Comparison of ENCODE assay signal across 9 mouse cellular contexts in genomic region chr4:154871757-154872251, GRCm38 (mm10). TPM values are rescaled to one million over a fixed set of nuclear protein-coding genes. Genes with fewer than 3 reads are reported as not detected.
DNase-seq lines count a peak whose midpoint lies in the region; ATAC-seq and TF ChIP-seq lines count a peak whose summit lies in the region.
"Had no signal": no experiment of that assay in that cellular context is flagged by ENCODE, and none has a peak within 500 bp of the region (broad histone marks: within the 10 kb centered on the region; RNA-seq: fewer than 3 reads in every experiment).

No protein-coding gene starts in this region.

- no peak overlapping the region for H3K4me2 ChIP-seq in liver, embryonic 14.5 days (ENCODE audit: low read depth)
- peak overlapping the region; percentile 35; the same call in 1 of the 2 replicates for H3K4me2 ChIP-seq in intestine, embryonic 15.5 days (replicated peaks)
- peak overlapping the region; percentile 40 for H3K4me2 ChIP-seq in neural tube, embryonic 15.5 days

- no peak for DNase-seq in liver, embryonic 14.5 days (ENCODE audit: low read depth in 3 of 3, low spot score in 3 of 3)
- DNase-seq in liver, result no peak
- DNase-seq in embryonic facial prominence, embryonic 10.5 days (ENCODE audit: low spot score), result peak; percentile 79
- DNase-seq in frontal cortex, postnatal 36 days (ENCODE audit: low spot score in 2 of 2), result no peak
- no peak for DNase-seq in layer of hippocampus, adult 9-10 months (ENCODE audit: low spot score)

- TF ChIP-seq EP300 in liver, embryonic 14.5 days (IDR thresholded peaks at IDR 0.05; ENCODE audit: low read depth), result no peak

- H3K4me1 ChIP-seq in liver, embryonic 14.5 days (replicated peaks; ENCODE audit: control insufficient read depth in 2 of 2, insufficient read depth in 2 of 2, low read length in 1 of 2), result no peaks in the 10 kb centered on the region
- H3K4me1 ChIP-seq in embryonic facial prominence, embryonic 10.5 days, result peaks cover 20% of the 10 kb centered on the region
- H3K4me1 ChIP-seq in intestine, embryonic 15.5 days (replicated peaks), result no peaks in the 10 kb centered on the region
- peaks cover 5% of the 10 kb centered on the region; the same call in 1 of the 2 replicates for H3K4me1 ChIP-seq in neural tube, embryonic 15.5 days

- 0 out of 2 replicates have a peak, but pooled peaks have one; percentile 14 for TF ChIP-seq CTCF in liver, embryonic 14.5 days (IDR thresholded peaks at IDR 0.05; ENCODE audit: low read depth)

- H3K9ac ChIP-seq in liver, embryonic 14.5 days (replicated peaks), result no peak overlapping the region
- H3K9ac ChIP-seq in intestine, embryonic 15.5 days, result 0 out of 2 replicates have a peak overlapping the region, but pooled peaks have one; percentile 10
- H3K9ac ChIP-seq in neural tube, embryonic 15.5 days (replicated peaks), result peak overlapping the region; percentile 12; the same call in 1 of the 2 replicates

- WGBS in liver, embryonic 14.5 days (ENCODE audit: insufficient replicate concordance), result 9% methylated on average over 13 of the region's 13 CpGs
- WGBS in embryonic facial prominence, embryonic 10.5 days, result 2% methylated on average over 13 of the region's 13 CpGs
- whole genome bisulfite sequencing in intestine, embryonic 15.5 days, result 2% methylated on average over 13 of the region's 13 CpGs
- 3% methylated on average over 13 of the region's 13 CpGs for WGBS in neural tube, embryonic 15.5 days

- H3K36me3 ChIP-seq in liver, embryonic 14.5 days (replicated peaks; ENCODE audit: control insufficient read depth, insufficient read depth, low read depth), result no peaks in the 10 kb centered on the region
- H3K36me3 ChIP-seq in embryonic facial prominence, embryonic 10.5 days (replicated peaks), result no peaks in the 10 kb centered on the region
- no peaks in the 10 kb centered on the region for H3K36me3 ChIP-seq in intestine, embryonic 15.5 days
- H3K36me3 ChIP-seq in neural tube, embryonic 15.5 days, result no peaks in the 10 kb centered on the region

- H3K27ac ChIP-seq in liver, embryonic 14.5 days, result no peak overlapping the region
- peak overlapping the region; percentile 41; the same call in 1 of the 2 replicates for H3K27ac ChIP-seq in embryonic facial prominence, embryonic 10.5 days (replicated peaks)
- no peak overlapping the region for H3K27ac ChIP-seq in intestine, embryonic 15.5 days
- no peak overlapping the region for H3K27ac ChIP-seq in neural tube, embryonic 15.5 days (replicated peaks)
- H3K27ac ChIP-seq: macrophage had no signal

- H3K9me3 ChIP-seq in liver, embryonic 14.5 days (ENCODE audit: control insufficient read depth, low read length), result no peaks in the 10 kb centered on the region
- no peaks in the 10 kb centered on the region for H3K9me3 ChIP-seq in embryonic facial prominence, embryonic 10.5 days
- no peaks in the 10 kb centered on the region for H3K9me3 ChIP-seq in intestine, embryonic 15.5 days
- no peaks in the 10 kb centered on the region for H3K9me3 ChIP-seq in neural tube, embryonic 15.5 days (replicated peaks)

- ATAC-seq in liver, embryonic 14.5 days (ENCODE audit: insufficient read depth), result no peak
- ATAC-seq in intestine, embryonic 15.5 days, result peak; percentile 48
- peak; percentile 76 for ATAC-seq in neural tube, embryonic 15.5 days (ENCODE audit: low FRiP score)
- no peak for ATAC-seq in monocyte, adult 5-6 weeks (replicated peaks; ENCODE audit: insufficient number of reproducible peaks, low FRiP score, low TSS enrichment, poor library complexity, severe bottlenecking)

- H3K4me3 ChIP-seq in liver, embryonic 14.5 days (ENCODE audit: insufficient read depth in 1 of 2, low read depth in 2 of 2, low read length in 2 of 2), result no peak overlapping the region
- H3K4me3 ChIP-seq in embryonic facial prominence, embryonic 10.5 days, result peak overlapping the region; percentile 48
- no peak overlapping the region for H3K4me3 ChIP-seq in intestine, embryonic 15.5 days (replicated peaks)
- peak overlapping the region; percentile 31 for H3K4me3 ChIP-seq in neural tube, embryonic 15.5 days (replicated peaks)

- H3K27me3 ChIP-seq in liver, embryonic 14.5 days (ENCODE audit: control insufficient read depth, insufficient read depth, low read length), result peaks cover 3% of the 10 kb centered on the region
- peaks cover 52% of the 10 kb centered on the region for H3K27me3 ChIP-seq in embryonic facial prominence, embryonic 10.5 days (replicated peaks; ENCODE audit: low read depth, poor library complexity, severe bottlenecking)
- H3K27me3 ChIP-seq in intestine, embryonic 15.5 days (replicated peaks), result 0 out of 2 replicates have a peak, but pooled peaks cover 4% of the 10 kb centered on the region
- H3K27me3 ChIP-seq in neural tube, embryonic 15.5 days (replicated peaks), result peaks cover 8% of the 10 kb centered on the region

RNA-seq across cellular contexts. Expression of gene Mmel1, which starts 2.4 kb away (rescaled TPM):
- 2.1 and 2.4 TPM in 2 replicates for polyA plus RNA-seq in liver, embryonic 14.5 days (2012; rRNA removed)
- polyA plus RNA-seq in liver, embryonic 14.5 days (2014; fragmentation: Nextera tagmentation; extraction: Ambion mirVana), result 2.7 and 2.9 TPM in 2 replicates
- polyA plus RNA-seq in embryonic facial prominence, embryonic 10.5 days (2016; fragmentation: Nextera tagmentation; extraction: Ambion mirVana), result 0.34 and 0.41 TPM in 2 replicates
- polyA plus RNA-seq in intestine, embryonic 15.5 days (2015; fragmentation: Nextera tagmentation; extraction: Ambion mirVana), result 0.20 and 0.34 TPM in 2 replicates
- 0.75 and 0.84 TPM in 2 replicates for polyA plus RNA-seq in neural tube, embryonic 15.5 days (2015; fragmentation: Nextera tagmentation; extraction: Ambion mirVana)
- 0.29 to 0.39 TPM in 2 of 3 replicates, not detected in the other for total RNA-seq in monocyte, adult 5-6 weeks (2017)
- polyA plus RNA-seq: macrophage had no signal

RNA-seq across cellular contexts. Expression of gene Fam213b, which starts 27.1 kb away (rescaled TPM):
- 4.0 and 5.8 TPM in 2 replicates for polyA plus RNA-seq in liver, embryonic 14.5 days (2012; rRNA removed)
- polyA plus RNA-seq in liver, embryonic 14.5 days (2014; fragmentation: Nextera tagmentation; extraction: Ambion mirVana), result 9.3 and 9.8 TPM in 2 replicates
- polyA plus RNA-seq in embryonic facial prominence, embryonic 10.5 days (2016; fragmentation: Nextera tagmentation; extraction: Ambion mirVana), result 41.2 and 42.3 TPM in 2 replicates
- polyA plus RNA-seq in intestine, embryonic 15.5 days (2015; fragmentation: Nextera tagmentation; extraction: Ambion mirVana), result 32.0 and 37.2 TPM in 2 replicates
- polyA plus RNA-seq in neural tube, embryonic 15.5 days (2015; fragmentation: Nextera tagmentation; extraction: Ambion mirVana), result 68.2 and 79.2 TPM in 2 replicates
- 3.1 to 3.5 TPM (median 3.3 TPM) in 3 replicates for total RNA-seq in monocyte, adult 5-6 weeks (2017)

RNA-seq across cellular contexts. Expression of gene Ttc34, which starts 34.5 kb away (rescaled TPM):
- not detected in 2 replicates for polyA plus RNA-seq in liver, embryonic 14.5 days (2012; rRNA removed)
- polyA plus RNA-seq in liver, embryonic 14.5 days (2014; fragmentation: Nextera tagmentation; extraction: Ambion mirVana), result 0.08 TPM in 1 of 2 replicates, not detected in the other
- polyA plus RNA-seq in embryonic facial prominence, embryonic 10.5 days (2016; fragmentation: Nextera tagmentation; extraction: Ambion mirVana), result 0.25 and 0.45 TPM in 2 replicates
- 0.10 TPM in 1 of 2 replicates, not detected in the other for polyA plus RNA-seq in intestine, embryonic 15.5 days (2015; fragmentation: Nextera tagmentation; extraction: Ambion mirVana)
- 1.0 and 1.6 TPM in 2 replicates for polyA plus RNA-seq in neural tube, embryonic 15.5 days (2015; fragmentation: Nextera tagmentation; extraction: Ambion mirVana)
- total RNA-seq in monocyte, adult 5-6 weeks (2017), result not detected in 3 replicates
- polyA plus RNA-seq: macrophage had no signal

RNA-seq across cellular contexts. Expression of gene Tnfrsf14, which starts 56.6 kb away (rescaled TPM):
- polyA plus RNA-seq in liver, embryonic 14.5 days (2012; rRNA removed), result 122 and 308 TPM in 2 replicates
- 37.0 and 38.7 TPM in 2 replicates for polyA plus RNA-seq in liver, embryonic 14.5 days (2014; fragmentation: Nextera tagmentation; extraction: Ambion mirVana)
- 0.45 and 1.4 TPM in 2 replicates for polyA plus RNA-seq in embryonic facial prominence, embryonic 10.5 days (2016; fragmentation: Nextera tagmentation; extraction: Ambion mirVana)
- polyA plus RNA-seq in intestine, embryonic 15.5 days (2015; fragmentation: Nextera tagmentation; extraction: Ambion mirVana), result 3.0 and 3.6 TPM in 2 replicates
- polyA plus RNA-seq in neural tube, embryonic 15.5 days (2015; fragmentation: Nextera tagmentation; extraction: Ambion mirVana), result 0.37 and 1.4 TPM in 2 replicates
- 20.8 to 45.5 TPM (median 29.3 TPM) in 3 replicates for total RNA-seq in monocyte, adult 5-6 weeks (2017)

Comparison
In these comparisons a context has a peak if more than half of its experiments do, and no peak if none do; other contexts are left out.
1. ATAC-seq: peak in intestine, embryonic 15.5 days (single experiment) and neural tube, embryonic 15.5 days (single experiment); none in liver, embryonic 14.5 days (single experiment) and monocyte, adult 5-6 weeks (single experiment).
2. H3K4me3 ChIP-seq: peak in embryonic facial prominence, embryonic 10.5 days (single experiment) and neural tube, embryonic 15.5 days (single experiment); none in liver, embryonic 14.5 days (0 of 2) and intestine, embryonic 15.5 days (single experiment).